Comparison of ENCODE assay signal across 8 mouse cellular contexts in the genomic region with DNA sequence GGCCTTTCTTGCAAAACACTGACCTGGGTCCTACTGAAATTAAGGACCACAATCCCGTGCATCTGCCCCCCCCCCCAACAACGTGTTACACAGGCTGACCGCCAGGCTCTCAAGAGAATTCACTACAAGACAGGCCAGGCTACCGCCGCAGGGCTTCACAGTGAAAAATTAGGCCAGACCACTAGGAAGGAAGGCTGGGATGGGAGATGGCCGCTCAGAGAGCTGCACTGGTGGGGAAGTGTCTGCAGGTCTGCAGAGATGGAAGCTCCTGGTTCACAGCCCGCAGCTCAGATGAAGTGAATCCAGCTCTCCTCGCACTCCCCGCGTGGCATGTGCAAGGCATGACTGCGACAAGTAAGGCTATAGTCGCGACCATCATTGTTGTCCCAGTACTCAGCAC. TPM values are rescaled to one million over a fixed set of nuclear protein-coding genes. Genes with fewer than 3 reads are reported as not detected.
DNase-seq lines count a peak whose midpoint lies in the region; ATAC-seq lines count a peak whose summit lies in the region.
"Had no signal": no experiment of that assay in that cellular context is flagged by ENCODE, and none has a peak within 500 bp of the region (broad histone marks: within the 10 kb centered on the region; RNA-seq: fewer than 3 reads in every experiment).

No protein-coding gene starts in this region.

- H3K4me2 ChIP-seq in liver, embryonic 11.5 days, result peak overlapping the region; percentile 93; the same call in 1 of the 2 replicates
- H3K4me2 ChIP-seq in forebrain, embryonic 12.5 days, result peak overlapping the region; percentile 96; the same call in 1 of the 2 replicates
- H3K4me2 ChIP-seq in intestine, embryonic 16.5 days (ENCODE audit: low read depth, low read length), result peak overlapping the region; percentile 100

- H3K27me3 ChIP-seq in liver, embryonic 11.5 days (replicated peaks; ENCODE audit: control insufficient read depth, insufficient read depth, low read length), result peaks cover 20% of the 10 kb centered on the region
- peaks cover 40% of the 10 kb centered on the region for H3K27me3 ChIP-seq in forebrain, embryonic 12.5 days
- no peaks in the 10 kb centered on the region for H3K27me3 ChIP-seq in intestine, embryonic 16.5 days (replicated peaks; ENCODE audit: control insufficient read depth, insufficient read depth, low read length)

- H3K9me3 ChIP-seq in liver, embryonic 11.5 days (ENCODE audit: control insufficient read depth, low read length), result no peaks in the 10 kb centered on the region
- no peaks in the 10 kb centered on the region for H3K9me3 ChIP-seq in forebrain, embryonic 12.5 days
- H3K9me3 ChIP-seq in intestine, embryonic 16.5 days (ENCODE audit: control insufficient read depth, low read length), result no peaks in the 10 kb centered on the region

- DNase-seq in liver, embryonic 11.5 days (ENCODE audit: low spot score), result no peak
- no peak for DNase-seq in liver
- peak; percentile 44 for DNase-seq in retina, embryonic 14.5 days (ENCODE audit: low spot score)
- DNase-seq in MN1 (ENCODE audit: low spot score), result no peak
- no peak for DNase-seq in yolk sac, embryonic 10.5 days (ENCODE audit: low spot score)

- peak overlapping the region; percentile 68 for H3K4me3 ChIP-seq in liver, embryonic 11.5 days (ENCODE audit: low read depth, low read length)
- H3K4me3 ChIP-seq in forebrain, embryonic 12.5 days (replicated peaks), result peak overlapping the region; percentile 62
- peak overlapping the region; percentile 70 for H3K4me3 ChIP-seq in intestine, embryonic 16.5 days (ENCODE audit: low read length)

- H3K9ac ChIP-seq in liver, embryonic 11.5 days (ENCODE audit: low read depth, low read length), result no peak overlapping the region
- H3K9ac ChIP-seq in forebrain, embryonic 12.5 days, result no peak overlapping the region
- H3K9ac ChIP-seq in intestine, embryonic 16.5 days (ENCODE audit: low read depth, low read length), result peak overlapping the region; percentile 79

- WGBS in liver, embryonic 11.5 days, result 63% methylated on average over 13 of the region's 13 CpGs
- WGBS in forebrain, embryonic 12.5 days, result 70% methylated on average over 13 of the region's 13 CpGs
- WGBS in intestine, embryonic 16.5 days, result 56% methylated on average over 13 of the region's 13 CpGs

- peaks cover 3% of the 10 kb centered on the region; the same call in 1 of the 2 replicates for H3K36me3 ChIP-seq in liver, embryonic 11.5 days (ENCODE audit: control insufficient read depth, insufficient read depth, low read length)
- H3K36me3 ChIP-seq in forebrain, embryonic 12.5 days (replicated peaks), result no peaks in the 10 kb centered on the region
- H3K36me3 ChIP-seq in intestine, embryonic 16.5 days (ENCODE audit: control insufficient read depth, insufficient read depth, low read length), result no peaks in the 10 kb centered on the region

- H3K4me1 ChIP-seq in liver, embryonic 11.5 days (replicated peaks; ENCODE audit: control insufficient read depth, insufficient read depth, low read length), result peaks cover 7% of the 10 kb centered on the region
- peaks cover 20% of the 10 kb centered on the region for H3K4me1 ChIP-seq in forebrain, embryonic 12.5 days
- H3K4me1 ChIP-seq in intestine, embryonic 16.5 days (ENCODE audit: control insufficient read depth, insufficient read depth, low read length), result peaks cover 28% of the 10 kb centered on the region

- H3K27ac ChIP-seq in liver, embryonic 11.5 days (ENCODE audit: low read depth, low read length), result no peak overlapping the region
- H3K27ac ChIP-seq in forebrain, embryonic 12.5 days, result no peak overlapping the region
- no peak overlapping the region for H3K27ac ChIP-seq in intestine, embryonic 16.5 days (ENCODE audit: low read length)

- ATAC-seq in liver, embryonic 11.5 days (replicated peaks; ENCODE audit: low FRiP score), result no peak
- no peak for ATAC-seq in forebrain, embryonic 12.5 days (ENCODE audit: low FRiP score)
- no peak for ATAC-seq in intestine, embryonic 16.5 days

RNA-seq across cellular contexts. Expression of gene Ppp1r3d, which starts 1.2 kb away (rescaled TPM):
- polyA plus RNA-seq in liver, embryonic 11.5 days (2014; fragmentation: Nextera tagmentation; extraction: Ambion mirVana), result 2.0 and 3.0 TPM in 2 replicates
- polyA plus RNA-seq in forebrain, embryonic 12.5 days (2016; fragmentation: Nextera tagmentation; extraction: Ambion mirVana), result 1.1 and 1.5 TPM in 2 replicates
- 3.9 and 4.3 TPM in 2 replicates for polyA plus RNA-seq in intestine, embryonic 16.5 days (2015; fragmentation: Nextera tagmentation; extraction: Ambion mirVana)

RNA-seq across cellular contexts. Expression of gene Fam217b, which starts 1.2 kb away (rescaled TPM):
- polyA plus RNA-seq in liver, embryonic 11.5 days (2014; fragmentation: Nextera tagmentation; extraction: Ambion mirVana), result 3.7 TPM in 2 replicates
- polyA plus RNA-seq in forebrain, embryonic 12.5 days (2016; fragmentation: Nextera tagmentation; extraction: Ambion mirVana), result 1.1 and 1.2 TPM in 2 replicates
- polyA plus RNA-seq in intestine, embryonic 16.5 days (2015; fragmentation: Nextera tagmentation; extraction: Ambion mirVana), result 4.2 and 5.4 TPM in 2 replicates

RNA-seq across cellular contexts. Expression of gene Sycp2, which starts 5.6 kb away (rescaled TPM):
- polyA plus RNA-seq in liver, embryonic 11.5 days (2014; fragmentation: Nextera tagmentation; extraction: Ambion mirVana), result 0.08 TPM in 1 of 2 replicates, not detected in the other
- 0.12 and 0.13 TPM in 2 replicates for polyA plus RNA-seq in forebrain, embryonic 12.5 days (2016; fragmentation: Nextera tagmentation; extraction: Ambion mirVana)
- polyA plus RNA-seq in intestine, embryonic 16.5 days (2015; fragmentation: Nextera tagmentation; extraction: Ambion mirVana), result 0.04 and 0.17 TPM in 2 replicates
- polyA plus RNA-seq: spleen, adult 2 months had no signal

RNA-seq across cellular contexts. Expression of gene Cdh26, which starts 17.2 kb away (rescaled TPM):
- 0.08 TPM in 1 of 2 replicates, not detected in the other for polyA plus RNA-seq in liver, embryonic 11.5 days (2014; fragmentation: Nextera tagmentation; extraction: Ambion mirVana)
- polyA plus RNA-seq in forebrain, embryonic 12.5 days (2016; fragmentation: Nextera tagmentation; extraction: Ambion mirVana), result 0.37 and 0.40 TPM in 2 replicates
- polyA plus RNA-seq in intestine, embryonic 16.5 days (2015; fragmentation: Nextera tagmentation; extraction: Ambion mirVana), result 0.69 and 0.71 TPM in 2 replicates
- polyA plus RNA-seq: spleen, adult 2 months had no signal
